Mouse (Mus musculus): ENCODE data around the gene Trp53i13.

DNA sequence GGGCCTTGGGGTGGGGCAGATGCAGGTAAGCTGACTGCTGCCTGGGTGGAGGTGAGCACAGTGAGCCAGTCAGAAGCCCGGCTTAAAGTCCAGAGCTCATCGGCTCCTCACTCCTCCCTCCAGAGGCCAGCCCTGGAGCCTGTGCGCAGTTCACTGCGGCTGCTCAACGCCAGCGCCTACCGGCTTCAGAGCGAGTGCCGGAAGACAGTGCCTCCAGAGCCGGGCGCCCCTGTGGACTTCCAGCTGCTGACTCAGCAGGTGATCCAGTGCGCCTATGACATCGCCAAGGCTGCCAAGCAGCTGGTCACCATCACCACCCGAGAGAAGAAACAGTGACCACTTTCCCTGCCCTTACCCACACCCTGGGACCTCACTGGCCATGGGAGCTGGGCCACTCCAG lies 9.5 kb downstream of the Trp53i13 start:
- TF ChIP-seq TAL1 (IDR thresholded peaks at IDR 0.05; ENCODE audit: low read length): no peak
- no peak for TF ChIP-seq GATA1 (IDR thresholded peaks at IDR 0.05; ENCODE audit: low read length)

Measured in erythroblast, embryonic 14.5 days (primary cell).